Mouse (Mus musculus): ENCODE data around the gene Pih1d2. TPM values are rescaled to one million over a fixed set of nuclear protein-coding genes. Genes with fewer than 3 reads are reported as not detected.

Pih1d2 gene
- polyA plus RNA-seq, 1 experiment from 2014 or later: 3.7 TPM

- Histone ChIP-seq H3K4me3 (replicated peaks; ENCODE audit: low read length) (no peak overlapping the region), H3K36me3 (ENCODE audit: control insufficient read depth, insufficient read depth, low read length) (no peaks in the 10 kb centered on the region), H3K4me2 (ENCODE audit: low read depth, low read length) (no peak overlapping the region), H3K4me1 (ENCODE audit: control insufficient read depth, insufficient read depth, low read length) (no peaks in the 10 kb centered on the region), H3K9me3 (replicated peaks; ENCODE audit: control insufficient read depth, low read length) (no peaks in the 10 kb centered on the region), H3K27ac (ENCODE audit: low read length) (no peak overlapping the region), H3K27me3 (ENCODE audit: control insufficient read depth, insufficient read depth, low read length) (no peaks in the 10 kb centered on the region), H3K9ac (ENCODE audit: low read length) (no peak overlapping the region)
- 34% methylated on average over 5 of the region's 5 CpGs for WGBS
- ATAC-seq (ENCODE audit: insufficient read depth, low FRiP score): peak; percentile 58; the same call in 1 of the 2 replicates
Measured at GRCm38 (mm10) chr9:50670690-50671089, 53.6 kb downstream of the Pih1d2 start.

Other genes starting within 250 kb of the Pih1d2 start
- gene Plet1, start 122.8 kb upstream of the Pih1d2 start, polyA plus RNA-seq (2015; fragmentation: Nextera tagmentation; extraction: Ambion mirVana): 17.9 and 25.0 TPM in 2 replicates
- 85.1 and 91.8 TPM in 2 replicates for gene Pts, start 88.6 kb upstream of the Pih1d2 start, polyA plus RNA-seq (2015; fragmentation: Nextera tagmentation; extraction: Ambion mirVana)
- gene Il18, start 62.5 kb upstream of the Pih1d2 start, polyA plus RNA-seq (2015; fragmentation: Nextera tagmentation; extraction: Ambion mirVana): 21.1 and 24.3 TPM in 2 replicates
- 2.0 and 2.2 TPM in 2 replicates for gene Bco2, start 62.1 kb upstream of the Pih1d2 start, polyA plus RNA-seq (2015; fragmentation: Nextera tagmentation; extraction: Ambion mirVana)
- gene Tex12, start 56.0 kb upstream of the Pih1d2 start, polyA plus RNA-seq (2015; fragmentation: Nextera tagmentation; extraction: Ambion mirVana): 0.13 TPM in 1 of 2 replicates, not detected in the other
- 380 and 381 TPM in 2 replicates for gene Sdhd, start 13.5 kb upstream of the Pih1d2 start, polyA plus RNA-seq (2015; fragmentation: Nextera tagmentation; extraction: Ambion mirVana)
- 204 and 234 TPM in 2 replicates for gene Timm8b, start 13.4 kb upstream of the Pih1d2 start, polyA plus RNA-seq (2015; fragmentation: Nextera tagmentation; extraction: Ambion mirVana)
- 15.5 and 18.2 TPM in 2 replicates for gene Nkapd1, start 143 bp downstream of the Pih1d2 start, polyA plus RNA-seq (2015; fragmentation: Nextera tagmentation; extraction: Ambion mirVana)
- gene Dlat, start 42.5 kb downstream of the Pih1d2 start, polyA plus RNA-seq (2015; fragmentation: Nextera tagmentation; extraction: Ambion mirVana): 40.5 and 49.8 TPM in 2 replicates
- 8.7 and 9.7 TPM in 2 replicates for gene Dixdc1, start 122.2 kb downstream of the Pih1d2 start, polyA plus RNA-seq (2015; fragmentation: Nextera tagmentation; extraction: Ambion mirVana)
- gene 2310030G06Rik, start 129.2 kb downstream of the Pih1d2 start, polyA plus RNA-seq (2015; fragmentation: Nextera tagmentation; extraction: Ambion mirVana): 13.6 and 14.2 TPM in 2 replicates
- gene Cryab, start 134.0 kb downstream of the Pih1d2 start, polyA plus RNA-seq (2015; fragmentation: Nextera tagmentation; extraction: Ambion mirVana): 104 and 143 TPM in 2 replicates
- gene Hspb2, start 135.0 kb downstream of the Pih1d2 start, polyA plus RNA-seq (2015; fragmentation: Nextera tagmentation; extraction: Ambion mirVana): 9.0 and 27.1 TPM in 2 replicates
- gene Fdxacb1, start 150.9 kb downstream of the Pih1d2 start, polyA plus RNA-seq (2015; fragmentation: Nextera tagmentation; extraction: Ambion mirVana): 11.1 and 11.7 TPM in 2 replicates
- gene Alg9, start 157.7 kb downstream of the Pih1d2 start, polyA plus RNA-seq (2015; fragmentation: Nextera tagmentation; extraction: Ambion mirVana): 36.7 and 40.5 TPM in 2 replicates
- 28.5 and 31.1 TPM in 2 replicates for gene 1110032A03Rik, start 158.2 kb downstream of the Pih1d2 start, polyA plus RNA-seq (2015; fragmentation: Nextera tagmentation; extraction: Ambion mirVana)
- 79.3 and 87.5 TPM in 2 replicates for gene Ppp2r1b, start 228.0 kb downstream of the Pih1d2 start, polyA plus RNA-seq (2015; fragmentation: Nextera tagmentation; extraction: Ambion mirVana)